Mouse (Mus musculus) intestine, embryonic 14.5 days (tissue): ENCODE results near the gene 2510039O18Rik. TPM values are rescaled to one million over a fixed set of nuclear protein-coding genes. Genes with fewer than 3 reads are reported as not detected.
A peak's percentile ranks its signal among the peaks of the same experiment; 100 is the strongest.

Source experiments
- ATAC-seq: fragments of 200-750 bp; cut with Nextera tagmentation; replicated peaks from 2 replicates; pipeline ENCODE4 v1.8.0; 2017; ENCODE audit warnings: low read depth, moderate number of reproducible peaks, moderate TSS enrichment, moderate library complexity; ENCODE audit not compliant: low FRiP score, low TSS enrichment
- DNase-seq: peaks from one replicate; pipeline ENCODE4 v3.0.0-alpha.2; 2018; ENCODE audit warnings: low spot score
- H3K27ac ChIP-seq: fragments of 300-500 bp; sonication (generic); 2 replicates; pipeline ENCODE4 v1.5.1; 2014; ENCODE audit warnings: low read depth, mild to moderate bottlenecking, control low read depth
- H3K27me3 ChIP-seq: fragments of 300-500 bp; sonication (generic); replicated peaks from 2 replicates; pipeline ENCODE4 v1.6.1; 2014; ENCODE audit warnings: low read length, control low read depth; ENCODE audit not compliant: control insufficient read depth, insufficient read depth
- H3K36me3 ChIP-seq: fragments of 300-500 bp; sonication (generic); 2 replicates; pipeline ENCODE4 v1.6.1; 2014; ENCODE audit warnings: low read length, control low read depth; ENCODE audit not compliant: control insufficient read depth, insufficient read depth
- H3K4me1 ChIP-seq: fragments of 300-500 bp; sonication (generic); replicated peaks from 2 replicates; pipeline ENCODE4 v1.6.1; 2014; ENCODE audit warnings: low read length, control low read depth, mixed read lengths; ENCODE audit not compliant: control insufficient read depth, insufficient read depth
- H3K4me2 ChIP-seq: fragments of 300-500 bp; sonication (generic); 2 replicates; pipeline ENCODE4 v1.6.1; 2014; ENCODE audit warnings: low read length
- H3K4me3 ChIP-seq: fragments of 300-500 bp; sonication (generic); 2 replicates; pipeline ENCODE4 v1.5.1; 2014; ENCODE audit warnings: low read depth, low read length, control low read depth, mixed read lengths
- H3K9ac ChIP-seq: fragments of 300-500 bp; sonication (generic); 2 replicates; pipeline ENCODE4 v1.6.1; 2014; ENCODE audit warnings: mild to moderate bottlenecking, low read length
- H3K9me3 ChIP-seq: fragments of 300-500 bp; sonication (generic); 2 replicates; pipeline ENCODE4 v1.6.1; 2016; ENCODE audit warnings: low read length, control low read depth; ENCODE audit not compliant: control insufficient read depth
- WGBS: fragments of 180-500 bp; shearing (Covaris S2); extraction: QIAGEN DNeasy Blood & Tissue Kit; methylation state at CpG from one replicate; pipeline ENCODE4 v1.1.7; 2014; 5-methylcytosine and 5-hydroxymethylcytosine counted together
- polyA plus RNA-seq: library from polyadenylated mRNA; unstranded; fragments of >200 nt; fragmentation: Nextera tagmentation; extraction: Ambion mirVana; gene quantifications from 2 replicates; pipeline ENCODE4 v1.2.1, GENCODE M21; 2014

The 2510039O18Rik gene
- polyA plus RNA-seq, 1 experiment from 2014 or later, result 21.3 TPM

DNA sequence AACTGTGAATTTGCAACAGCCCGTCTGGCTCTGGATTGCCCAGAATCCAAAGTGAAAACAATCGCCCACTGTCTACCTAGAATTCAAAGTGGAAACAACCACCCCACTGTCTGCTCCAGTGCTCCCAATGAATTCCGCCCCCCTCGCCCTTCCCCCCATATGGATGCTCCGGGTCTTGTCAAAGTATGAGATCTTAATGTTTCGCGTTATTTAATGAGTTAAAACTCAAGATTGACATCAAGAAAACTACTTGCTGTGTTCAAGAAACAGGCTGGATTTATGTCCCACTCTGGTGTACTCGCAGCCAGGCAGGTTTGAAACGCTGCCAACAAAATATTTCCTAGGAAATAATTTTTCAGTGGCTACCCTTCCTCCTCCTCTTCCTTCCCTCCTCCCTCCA is 584 bp upstream of the 2510039O18Rik start:
- H3K27ac ChIP-seq, result peak overlapping the region; percentile 77
- no peaks in the 10 kb centered on the region for H3K9me3 ChIP-seq
- 51% methylated on average over 9 of the region's 9 CpGs for WGBS
- H3K4me1 ChIP-seq, result peaks cover 32% of the 10 kb centered on the region
- DNase-seq, result no peak
- H3K27me3 ChIP-seq, result no peaks in the 10 kb centered on the region
- no peak overlapping the region for H3K9ac ChIP-seq
- no peak for ATAC-seq
- peak overlapping the region; percentile 10 for H3K4me3 ChIP-seq
- peaks cover 18% of the 10 kb centered on the region for H3K36me3 ChIP-seq
- H3K4me2 ChIP-seq, result peak overlapping the region; percentile 76

DNA sequence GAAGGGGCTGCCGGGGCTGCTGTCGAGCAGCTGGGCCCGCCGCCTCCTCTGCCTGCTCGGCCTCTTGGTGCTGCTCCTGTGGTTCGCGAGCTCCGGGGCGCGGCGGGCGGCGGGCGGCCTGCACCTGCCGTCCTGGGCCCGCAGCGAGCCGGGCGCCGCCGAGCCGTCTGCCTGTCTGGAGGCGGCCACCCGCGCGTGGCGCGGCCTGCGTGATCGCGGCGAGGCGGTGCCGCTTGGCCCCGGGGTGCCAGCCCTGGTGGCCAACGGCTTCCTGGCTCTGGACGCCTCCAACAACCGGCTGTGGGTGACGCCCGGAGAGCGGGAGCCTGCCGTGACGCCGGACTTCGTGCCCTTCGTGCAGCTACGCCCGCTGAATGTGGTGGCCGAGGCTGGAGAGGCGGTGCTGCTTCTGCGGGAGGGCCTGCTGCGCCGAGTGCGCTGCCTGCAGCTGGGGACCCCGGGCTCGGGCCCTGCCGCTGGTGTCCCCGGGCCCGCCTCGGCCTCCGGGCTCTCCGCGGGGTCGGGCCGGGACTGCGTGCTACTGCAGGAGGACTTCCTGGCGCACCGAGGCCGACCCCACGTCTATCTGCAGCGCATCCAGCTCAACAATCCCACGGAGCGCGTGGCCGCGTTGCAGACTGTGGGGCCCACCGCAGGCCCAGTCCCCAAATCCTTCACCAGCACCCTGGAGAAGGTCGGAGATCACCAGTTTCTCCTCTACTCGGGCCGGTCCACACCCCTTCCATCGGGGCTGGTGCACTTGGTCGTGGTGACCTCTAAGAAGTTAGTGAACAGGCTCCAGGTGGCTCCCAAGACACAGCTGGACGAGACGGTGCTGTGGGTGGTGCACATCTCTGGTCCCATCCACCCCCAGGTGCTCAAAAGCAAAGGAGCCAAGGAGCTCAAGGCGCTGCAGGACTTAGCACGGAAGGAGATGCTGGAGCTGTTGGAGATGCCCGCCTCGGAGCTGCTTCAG is 638 bp downstream of the 2510039O18Rik start:
- no peaks in the 10 kb centered on the region for H3K9me3 ChIP-seq
- no peaks in the 10 kb centered on the region for H3K27me3 ChIP-seq
- 5% methylated on average over 79 of the region's 88 CpGs for WGBS
- H3K4me1 ChIP-seq, result peaks cover 26% of the 10 kb centered on the region
- H3K4me3 ChIP-seq, result peak overlapping the region; percentile 90
- DNase-seq, result peak; percentile 66
- H3K4me2 ChIP-seq, result peak overlapping the region; percentile 76
- H3K36me3 ChIP-seq, result peaks cover 30% of the 10 kb centered on the region
- peak overlapping the region; percentile 77; the same call in 1 of the 2 replicates for H3K27ac ChIP-seq
- peak; percentile 67 for ATAC-seq
- peak overlapping the region; percentile 74 for H3K9ac ChIP-seq

DNA sequence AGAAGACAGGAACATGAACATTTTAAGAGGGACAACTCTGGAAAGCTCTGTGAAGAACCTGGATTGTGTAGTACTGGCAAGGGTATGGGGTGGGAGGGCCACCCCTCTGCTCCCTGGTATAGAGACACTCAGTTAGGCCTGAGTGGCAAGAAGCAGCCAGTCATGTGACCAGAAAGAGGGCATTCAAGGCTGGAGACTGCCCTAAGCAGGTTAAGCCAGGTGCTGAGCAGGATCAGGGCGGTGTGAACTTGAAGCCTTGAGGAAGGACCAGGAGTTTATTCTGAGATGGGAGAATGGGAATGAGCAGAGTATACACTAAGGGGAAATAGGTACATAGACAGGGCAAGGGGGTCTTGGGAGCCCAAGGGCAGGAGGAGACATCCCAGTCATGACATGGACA is 2.3 kb downstream of the 2510039O18Rik start:
- WGBS, result 100% methylated on average over 1 of the region's 1 CpGs
- ATAC-seq, result no peak

DNA sequence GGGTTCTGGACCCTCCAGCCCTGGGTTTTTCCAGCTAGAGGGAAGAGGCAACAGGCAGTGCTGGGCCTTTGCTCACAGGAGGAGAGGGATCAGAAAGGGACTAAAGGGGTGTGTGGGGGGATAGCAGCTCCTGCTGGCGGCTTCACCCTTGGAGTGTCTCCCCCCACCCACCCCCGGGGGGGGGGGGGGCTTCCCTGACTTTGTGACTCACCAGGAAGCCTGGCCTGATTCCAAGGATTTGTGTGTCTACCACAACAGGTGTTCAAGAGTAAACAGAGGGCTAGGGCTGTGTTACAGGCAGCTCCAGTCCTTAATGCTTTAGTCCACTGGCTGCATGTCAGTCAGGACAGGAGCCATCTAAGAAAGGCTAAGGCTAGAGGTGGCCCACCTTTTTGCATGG is 6.8 kb downstream of the 2510039O18Rik start:
- Histone ChIP-seq H3K27ac (no peak overlapping the region), H3K27me3 (no peaks in the 10 kb centered on the region), H3K4me3 (no peak overlapping the region), H3K9me3 (no peaks in the 10 kb centered on the region), H3K36me3 (peaks cover 55% of the 10 kb centered on the region), H3K4me2 (no peak overlapping the region), H3K9ac (no peak overlapping the region), H3K4me1 (peaks cover 14% of the 10 kb centered on the region)
- DNase-seq (no peak), ATAC-seq (no peak)
- 39% methylated on average over 2 of the region's 2 CpGs for WGBS

More for the DNA sequence above, 2.3 kb downstream of the 2510039O18Rik start:
- Histone ChIP-seq H3K27ac (no peak overlapping the region), H3K4me3 (no peak overlapping the region), H3K4me2 (no peak overlapping the region), H3K27me3 (no peaks in the 10 kb centered on the region), H3K9ac (no peak overlapping the region), H3K4me1 (peaks cover 29% of the 10 kb centered on the region), H3K9me3 (no peaks in the 10 kb centered on the region), H3K36me3 (peaks cover 47% of the 10 kb centered on the region)
- no peak for DNase-seq

DNA sequence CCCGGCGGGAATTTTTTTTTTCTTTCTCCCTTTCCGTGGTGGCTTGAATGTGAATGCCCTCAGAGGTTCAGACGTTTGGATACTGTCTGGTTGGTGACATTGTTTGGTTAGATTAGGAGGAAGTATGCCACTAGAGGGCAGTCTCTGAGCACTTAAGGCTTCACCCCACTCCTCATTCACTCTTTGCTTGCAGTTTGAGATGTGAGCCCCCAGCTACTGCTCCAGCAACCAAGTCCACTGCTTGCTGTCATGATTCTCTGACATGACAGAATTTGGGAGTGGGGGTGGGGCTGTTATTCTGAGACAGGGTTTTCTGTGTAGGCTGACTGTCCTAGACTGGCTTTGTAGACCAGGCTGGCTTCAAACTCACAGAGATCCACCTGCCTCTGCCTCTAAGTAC is 12.9 kb downstream of the 2510039O18Rik start:
- WGBS, result 12% methylated on average over 4 of the region's 4 CpGs
- DNase-seq, result peak; percentile 58
- H3K9ac ChIP-seq, result no peak overlapping the region
- no peak overlapping the region for H3K4me3 ChIP-seq
- no peak overlapping the region for H3K4me2 ChIP-seq
- no peak overlapping the region for H3K27ac ChIP-seq
- ATAC-seq, result no peak
- H3K27me3 ChIP-seq, result no peaks in the 10 kb centered on the region
- H3K4me1 ChIP-seq, result no peaks in the 10 kb centered on the region
- no peaks in the 10 kb centered on the region for H3K9me3 ChIP-seq
- peaks cover 2% of the 10 kb centered on the region; the same call in 1 of the 2 replicates for H3K36me3 ChIP-seq

DNA sequence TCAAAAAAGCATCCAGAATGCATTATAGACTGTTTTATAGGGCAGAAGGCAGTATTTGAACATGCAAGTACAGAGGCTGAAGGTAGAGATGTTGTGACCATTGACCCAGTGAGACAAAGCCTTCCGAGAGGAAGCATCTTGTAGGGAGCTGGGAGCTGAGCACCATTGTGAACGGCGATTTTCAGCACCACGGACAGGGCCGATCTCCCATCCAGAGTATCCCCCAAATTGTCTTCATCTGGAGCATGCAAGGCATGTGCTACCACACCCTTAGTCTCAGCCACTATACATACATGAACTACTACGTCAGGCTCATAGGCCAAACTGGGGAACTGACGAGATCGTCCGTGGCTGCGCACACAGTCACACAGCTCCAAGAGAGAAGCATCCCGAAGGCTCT is 16.4 kb downstream of the 2510039O18Rik start:
- Histone ChIP-seq H3K27me3 (no peaks in the 10 kb centered on the region), H3K36me3 (no peaks in the 10 kb centered on the region), H3K4me2 (no peak overlapping the region), H3K9me3 (no peaks in the 10 kb centered on the region), H3K4me3 (no peak overlapping the region), H3K4me1 (no peaks in the 10 kb centered on the region), H3K27ac (no peak overlapping the region), H3K9ac (no peak overlapping the region)
- DNase-seq, result peak; percentile 83
- ATAC-seq, result no peak
- 39% methylated on average over 11 of the region's 11 CpGs for WGBS

DNA sequence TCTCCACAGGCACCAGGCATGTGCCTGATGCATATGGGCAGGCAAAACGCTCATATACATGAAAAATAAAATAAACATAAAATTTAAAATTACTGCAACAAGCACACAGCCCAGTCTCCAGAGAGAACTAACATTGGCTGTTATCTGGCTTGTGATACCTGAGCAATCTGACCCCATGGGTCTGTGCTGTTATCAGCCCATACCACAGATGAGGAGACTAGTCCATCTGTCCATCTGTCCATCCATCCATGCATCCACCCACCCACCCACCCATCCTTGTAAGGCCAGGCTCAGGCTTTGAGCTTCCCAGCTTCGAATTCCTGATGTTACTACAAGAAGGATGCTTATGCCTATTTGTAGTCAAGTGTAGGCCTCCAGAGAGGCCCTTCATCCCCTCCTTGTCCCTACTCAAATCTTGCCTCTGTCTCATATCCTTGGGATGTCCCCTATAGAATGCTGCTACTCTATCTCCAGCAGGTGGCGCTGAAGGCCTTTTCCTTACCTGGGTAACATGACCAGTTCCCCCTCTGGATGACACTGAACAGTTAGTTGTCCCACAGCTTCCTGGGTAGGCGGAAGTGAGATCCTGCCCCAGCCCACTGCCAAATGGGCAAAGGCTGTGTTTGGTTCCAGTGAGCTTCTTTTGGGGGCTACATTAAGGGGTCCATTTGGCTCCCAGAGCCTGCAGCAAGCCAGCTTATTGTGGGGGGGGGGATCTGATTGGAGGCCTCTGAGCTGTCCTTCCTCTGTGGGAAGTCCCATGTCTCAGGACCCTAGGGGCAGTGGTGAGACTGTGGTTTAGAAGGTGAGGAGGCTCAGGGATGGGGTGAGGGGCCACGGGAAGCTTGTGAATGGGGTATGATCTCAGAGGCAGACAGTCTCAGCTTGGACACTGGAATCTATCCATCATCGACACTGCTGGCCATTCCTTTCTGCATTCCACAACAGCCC is 19.5 kb downstream of the 2510039O18Rik start:
- no peak overlapping the region for H3K9ac ChIP-seq
- no peaks in the 10 kb centered on the region for H3K36me3 ChIP-seq
- no peak overlapping the region for H3K4me2 ChIP-seq
- no peaks in the 10 kb centered on the region for H3K4me1 ChIP-seq
- H3K27me3 ChIP-seq, result no peaks in the 10 kb centered on the region
- H3K27ac ChIP-seq, result no peak overlapping the region
- no peak overlapping the region for H3K4me3 ChIP-seq
- WGBS, result 34% methylated on average over 6 of the region's 6 CpGs
- no peaks in the 10 kb centered on the region for H3K9me3 ChIP-seq
- peak; percentile 67 for DNase-seq
- peak; percentile 75 for ATAC-seq

DNA sequence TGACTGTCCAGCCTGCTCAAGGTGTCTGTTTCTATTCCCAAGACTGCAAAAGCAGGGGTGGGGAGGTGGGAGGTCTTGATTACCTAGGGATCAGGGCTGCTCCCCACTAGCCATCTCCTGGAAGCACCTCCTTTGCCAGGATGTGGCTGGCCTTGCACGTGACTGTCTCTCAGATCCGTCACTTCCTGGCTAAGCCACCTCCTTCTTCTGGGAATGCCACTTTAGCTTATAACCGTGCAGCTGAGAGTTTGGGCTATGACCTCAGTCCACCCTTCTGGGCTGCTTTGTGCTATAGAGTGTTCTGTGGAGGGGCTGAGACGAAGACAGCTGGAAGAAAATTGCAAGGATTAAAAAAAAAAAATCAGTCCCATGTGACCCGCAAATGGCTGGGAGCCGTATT is 22.1 kb downstream of the 2510039O18Rik start:
- DNase-seq, result no peak
- Histone ChIP-seq H3K27ac (no peak overlapping the region), H3K27me3 (no peaks in the 10 kb centered on the region), H3K9me3 (no peaks in the 10 kb centered on the region), H3K4me2 (no peak overlapping the region), H3K36me3 (no peaks in the 10 kb centered on the region), H3K9ac (no peak overlapping the region), H3K4me1 (no peaks in the 10 kb centered on the region), H3K4me3 (no peak overlapping the region)
- no peak for ATAC-seq
- WGBS, result 41% methylated on average over 6 of the region's 6 CpGs
